Mouse (Mus musculus): ENCODE data around the gene Gprin3.

DNA sequence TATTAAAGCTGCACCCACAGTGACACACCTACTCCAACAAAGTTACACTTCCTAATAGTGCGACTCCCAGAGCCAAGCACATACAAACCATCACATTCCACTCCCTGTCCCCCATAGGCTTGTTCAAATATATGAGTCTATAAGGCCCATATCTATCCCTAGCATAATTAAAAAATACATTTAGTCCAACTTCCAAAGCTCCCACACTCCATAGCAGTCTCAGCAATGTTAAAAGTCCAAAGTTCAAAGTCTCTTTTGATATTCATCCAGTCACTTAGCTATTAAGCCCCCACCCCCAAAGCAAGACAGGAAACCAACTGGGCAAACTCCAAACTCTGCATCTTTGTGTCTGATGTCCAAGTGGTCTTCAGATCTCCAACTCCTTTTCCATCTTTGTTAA, 84.9 kb downstream of the Gprin3 start:
- TF ChIP-seq CTCF (IDR thresholded peaks at IDR 0.05; ENCODE audit: low read depth) (no peak), EP300 (IDR thresholded peaks at IDR 0.05; ENCODE audit: low read depth) (no peak)
